Mouse (Mus musculus) embryo, embryonic 10.5 days (tissue): ENCODE results near the gene Unc5c.
A peak's percentile ranks its signal among the peaks of the same experiment; 100 is the strongest.

ENCODE experiments used
- DNase-seq: peaks from one replicate; pipeline ENCODE4 v3.0.0-alpha.2; 2015; ENCODE audit warnings: low spot score

The Unc5c gene

DNA sequence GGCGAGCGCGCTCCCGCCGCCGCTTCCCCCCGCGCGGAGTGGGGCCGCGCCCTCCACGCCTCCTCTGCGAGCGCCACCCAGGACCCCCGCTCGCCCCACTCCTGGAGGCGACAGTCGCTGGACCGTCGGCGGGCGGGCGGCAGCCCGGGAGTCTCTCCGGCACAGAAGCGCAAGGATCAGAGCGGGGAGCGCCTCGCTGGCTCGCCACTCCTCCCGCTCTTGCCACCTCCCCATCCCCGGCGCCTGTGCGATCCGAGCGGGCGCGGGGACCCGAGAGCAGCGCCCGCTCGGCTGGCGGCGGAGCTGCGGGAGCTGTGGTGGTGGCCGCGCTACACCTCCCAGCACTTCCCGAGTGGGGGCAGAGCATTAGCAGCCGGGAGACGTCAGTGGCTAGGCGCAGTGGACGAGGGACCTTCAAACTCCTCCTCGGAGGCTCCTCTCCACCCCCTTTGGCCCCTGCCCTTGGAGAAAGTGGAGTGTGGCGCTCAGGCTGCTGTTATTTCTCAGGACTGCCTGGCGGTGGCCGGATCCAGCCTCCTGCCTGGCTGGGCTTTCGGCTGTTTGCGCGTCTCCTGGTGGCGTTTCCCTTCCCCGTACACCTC, at the start of gene Unc5c:
TSS of gene Unc5c (plus strand) at position 113 of the 602 bp plus-strand sequence.
- peak; percentile 85 for DNase-seq

DNA sequence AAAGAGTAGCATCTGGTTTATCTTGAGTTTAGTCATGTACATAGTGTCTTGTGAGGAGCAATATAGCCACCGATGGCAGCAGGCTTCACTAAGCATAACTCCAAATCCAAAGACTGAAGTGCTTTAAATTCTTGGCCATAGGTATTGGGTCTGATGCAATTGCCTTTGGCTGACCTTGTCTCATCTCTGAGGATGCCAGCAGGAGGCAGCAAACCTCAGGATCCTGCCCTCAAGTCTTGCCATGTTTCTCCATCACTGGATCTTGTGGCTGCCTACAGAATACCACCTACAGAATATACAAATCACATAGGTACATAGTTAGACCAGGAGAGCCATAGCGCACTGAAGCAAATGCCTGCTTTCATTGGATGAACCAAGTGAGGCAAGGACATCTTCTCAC, 7.5 kb upstream of the Unc5c start:
- DNase-seq = no peak

DNA sequence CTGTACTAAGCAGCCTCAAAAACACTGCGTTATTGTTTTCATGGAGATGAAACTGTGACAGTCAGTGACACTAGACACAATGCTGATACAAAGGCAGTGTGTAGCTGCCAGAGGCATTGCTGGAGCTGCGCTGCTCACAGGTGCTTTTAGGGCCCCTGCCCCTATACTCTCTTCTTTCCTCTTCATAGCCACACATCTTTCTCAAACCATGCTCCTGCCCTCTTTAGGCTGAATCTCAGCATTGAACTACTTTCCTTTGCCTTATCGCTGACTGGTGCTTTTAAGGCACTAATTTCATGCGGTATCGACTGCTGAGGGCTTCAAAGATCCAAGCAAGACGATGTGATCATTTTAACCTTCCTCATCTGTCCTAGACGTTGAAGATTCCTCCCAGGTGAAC, 2.5 kb upstream of the Unc5c start:
- DNase-seq = no peak

DNA sequence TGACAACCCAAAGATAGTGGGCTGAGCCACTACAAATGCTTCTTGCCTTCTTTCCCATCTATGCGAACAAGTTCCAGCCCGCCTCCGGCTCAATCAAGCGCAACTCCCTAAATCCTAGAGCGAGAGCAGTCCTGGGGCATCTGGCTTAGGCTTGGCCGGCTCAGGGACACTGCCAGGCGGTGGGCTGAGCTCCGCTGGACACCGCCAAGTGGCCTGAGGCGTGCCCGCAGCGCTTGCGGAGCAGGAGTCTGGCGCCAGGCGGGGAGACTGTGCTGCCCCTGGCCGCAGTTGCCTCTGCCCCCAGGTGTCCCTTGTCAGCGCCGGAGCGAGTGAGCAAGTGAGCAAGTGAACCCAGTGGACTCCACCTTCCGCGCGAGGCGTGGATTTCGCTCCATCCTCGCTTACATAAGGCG, 319 bp upstream of the Unc5c start:
- peak; percentile 84 for DNase-seq

DNA sequence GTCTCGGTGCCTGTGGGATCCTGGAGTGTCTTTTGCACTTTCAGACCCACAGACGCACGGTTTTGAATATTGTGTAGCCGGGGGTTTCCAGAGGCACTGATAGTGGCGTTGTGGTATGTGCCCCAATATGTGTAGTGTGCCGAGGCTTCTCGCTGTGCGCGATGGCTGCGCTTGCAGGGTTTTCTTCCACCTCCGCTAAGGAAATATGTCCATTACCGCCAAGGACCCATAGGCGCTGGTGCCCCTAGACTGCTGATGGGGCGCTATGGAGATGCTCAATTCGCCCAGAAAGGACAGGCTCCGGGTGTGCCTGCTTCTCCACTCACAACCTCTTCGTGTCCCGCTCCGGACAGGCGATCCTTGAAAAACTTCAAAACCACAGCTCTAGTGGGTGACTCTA, 1.0 kb downstream of the Unc5c start:
- DNase-seq = peak; percentile 54

DNA sequence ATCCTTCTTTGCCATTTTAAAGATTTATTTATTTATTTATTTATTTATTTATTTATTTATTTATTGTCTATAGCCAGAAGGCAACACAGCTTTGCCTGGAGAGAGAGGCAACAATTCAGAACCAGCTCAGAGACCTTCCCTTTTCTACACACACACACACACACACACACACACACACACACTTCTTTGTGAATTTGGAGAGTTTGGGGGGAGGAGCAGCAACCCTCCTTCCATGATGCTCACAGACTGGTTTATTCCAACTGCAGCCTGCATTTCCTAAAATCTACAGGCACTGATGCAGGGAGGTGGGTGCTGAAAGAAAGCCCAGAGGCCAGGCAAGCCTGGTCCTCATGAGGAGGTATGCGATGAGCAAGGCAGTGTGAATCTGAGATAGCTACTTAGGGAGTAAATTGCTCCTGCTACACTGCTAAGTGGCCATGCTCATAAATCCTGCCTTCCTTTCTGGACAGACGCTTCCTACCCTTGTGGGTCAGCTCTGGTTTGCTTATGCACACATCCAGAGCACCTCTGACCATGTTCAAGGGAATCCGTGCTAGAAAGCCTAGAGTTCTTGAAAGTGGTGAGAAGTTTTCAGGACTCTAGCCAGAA, 1.8 kb downstream of the Unc5c start:
- peak; percentile 57 for DNase-seq

DNA sequence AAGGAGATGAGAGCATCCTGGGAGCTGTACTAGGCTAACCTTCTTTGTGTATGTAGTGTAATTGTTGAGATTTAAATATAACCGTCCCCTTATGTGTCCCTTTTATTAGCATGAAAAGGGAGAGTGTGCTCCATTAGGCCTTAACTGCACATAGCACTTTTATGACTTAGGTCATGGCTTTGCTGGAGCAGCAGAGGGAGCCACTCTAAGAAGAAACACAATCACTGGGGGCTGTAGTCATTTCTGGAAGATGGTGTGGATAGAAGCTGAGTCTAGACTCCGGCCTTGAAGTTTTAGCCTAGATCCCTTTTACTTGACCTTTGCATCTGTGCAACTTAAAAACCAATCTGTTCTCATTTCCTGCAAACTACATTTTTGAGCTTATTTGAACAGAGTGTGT, 4.3 kb downstream of the Unc5c start:
- peak; percentile 52 for DNase-seq

DNA sequence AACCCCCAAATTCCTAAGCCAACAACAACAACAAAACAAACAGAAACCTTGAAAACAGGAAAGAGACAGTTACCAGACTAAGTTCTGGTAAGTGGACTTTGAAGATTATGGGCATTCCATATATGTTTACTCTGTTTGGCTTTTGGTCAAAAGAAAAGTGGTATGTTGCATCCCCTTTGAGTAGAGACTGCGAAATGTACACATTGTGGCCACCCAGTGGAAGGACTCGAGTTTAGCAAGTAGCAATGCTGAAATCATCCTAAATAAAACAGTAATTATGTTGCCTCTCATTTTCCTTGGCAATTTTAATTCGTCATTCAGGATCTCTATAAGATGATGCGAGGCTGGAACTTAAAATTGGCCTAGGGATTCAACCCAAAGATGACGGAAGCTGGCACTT, 8.2 kb downstream of the Unc5c start:
- no peak for DNase-seq

DNA sequence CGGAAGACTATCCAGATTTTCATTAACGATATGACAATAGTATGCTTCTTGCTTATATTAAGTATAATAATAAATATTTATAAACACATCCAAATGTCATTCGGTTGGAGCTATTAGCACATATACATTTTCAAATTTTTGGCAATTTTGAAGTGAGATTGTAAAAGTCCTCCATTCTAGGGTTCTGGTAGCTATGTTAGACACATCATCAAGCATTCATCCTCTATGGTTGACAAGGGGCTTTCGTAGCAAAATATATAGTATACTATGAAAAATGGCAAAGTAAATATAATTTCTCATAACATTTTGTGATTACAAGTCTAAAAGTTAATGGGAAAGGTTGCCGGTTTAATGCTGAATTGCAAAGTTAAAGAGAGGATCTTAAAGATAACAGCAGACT, 10.4 kb downstream of the Unc5c start:
- no peak for DNase-seq

DNA sequence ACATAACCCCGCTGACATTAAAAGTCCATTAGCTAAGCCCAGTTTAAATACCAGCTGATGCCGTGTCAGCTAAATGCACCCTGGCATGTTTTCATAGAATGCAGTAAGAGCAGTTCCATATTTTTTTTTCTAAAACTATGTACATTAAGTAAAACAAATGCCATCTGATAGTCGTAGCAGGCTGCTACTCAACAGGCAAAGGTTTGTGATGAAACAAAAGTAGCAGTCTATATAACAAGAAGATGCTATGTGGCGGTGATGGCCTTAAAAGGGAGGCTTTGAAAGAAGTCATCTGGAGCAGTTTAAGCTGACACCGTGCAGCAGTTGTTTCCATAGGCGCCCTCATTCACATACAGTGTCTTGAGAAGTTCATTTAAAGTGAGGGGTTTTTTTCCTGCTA, 10.9 kb downstream of the Unc5c start:
- peak; percentile 57 for DNase-seq

DNA sequence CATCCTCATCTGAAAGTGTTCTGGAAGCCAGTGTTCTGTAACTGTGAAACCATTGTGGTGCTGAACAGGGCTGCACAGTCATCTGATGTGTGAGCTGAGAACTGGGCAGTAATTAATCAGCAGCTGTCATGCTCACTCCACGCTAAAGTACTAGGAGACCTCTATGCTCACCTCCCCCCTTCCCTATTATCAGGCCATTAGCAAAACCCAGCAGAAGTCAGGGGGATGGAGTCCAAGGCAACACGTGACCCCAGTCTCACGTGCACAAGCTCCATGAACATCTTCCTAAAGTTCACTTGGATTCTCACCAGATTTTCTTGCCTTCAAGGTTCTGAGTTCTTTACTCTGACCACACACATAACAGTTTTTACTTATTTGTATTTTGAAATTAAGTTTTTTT, 11.7 kb downstream of the Unc5c start:
- DNase-seq = peak; percentile 77

DNA sequence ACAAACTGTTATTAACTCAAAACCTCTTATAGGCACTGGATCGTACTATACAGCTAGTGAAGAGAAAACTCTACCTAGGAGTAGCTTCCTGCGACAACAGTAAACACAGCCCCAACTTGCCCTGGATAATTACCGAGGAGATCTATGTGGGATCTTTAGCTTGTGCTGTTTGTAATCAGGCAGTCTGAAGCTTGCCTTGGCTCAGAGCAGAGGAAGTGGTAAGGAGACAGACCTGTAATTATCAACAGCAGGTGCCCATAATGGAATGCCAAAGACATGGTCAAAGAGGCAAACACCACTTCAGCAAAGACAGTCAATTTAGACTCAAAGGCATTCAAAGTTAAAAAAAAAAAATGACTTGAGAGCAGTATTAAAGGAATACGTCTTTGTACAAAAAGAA, 17.4 kb downstream of the Unc5c start:
- no peak for DNase-seq

DNA sequence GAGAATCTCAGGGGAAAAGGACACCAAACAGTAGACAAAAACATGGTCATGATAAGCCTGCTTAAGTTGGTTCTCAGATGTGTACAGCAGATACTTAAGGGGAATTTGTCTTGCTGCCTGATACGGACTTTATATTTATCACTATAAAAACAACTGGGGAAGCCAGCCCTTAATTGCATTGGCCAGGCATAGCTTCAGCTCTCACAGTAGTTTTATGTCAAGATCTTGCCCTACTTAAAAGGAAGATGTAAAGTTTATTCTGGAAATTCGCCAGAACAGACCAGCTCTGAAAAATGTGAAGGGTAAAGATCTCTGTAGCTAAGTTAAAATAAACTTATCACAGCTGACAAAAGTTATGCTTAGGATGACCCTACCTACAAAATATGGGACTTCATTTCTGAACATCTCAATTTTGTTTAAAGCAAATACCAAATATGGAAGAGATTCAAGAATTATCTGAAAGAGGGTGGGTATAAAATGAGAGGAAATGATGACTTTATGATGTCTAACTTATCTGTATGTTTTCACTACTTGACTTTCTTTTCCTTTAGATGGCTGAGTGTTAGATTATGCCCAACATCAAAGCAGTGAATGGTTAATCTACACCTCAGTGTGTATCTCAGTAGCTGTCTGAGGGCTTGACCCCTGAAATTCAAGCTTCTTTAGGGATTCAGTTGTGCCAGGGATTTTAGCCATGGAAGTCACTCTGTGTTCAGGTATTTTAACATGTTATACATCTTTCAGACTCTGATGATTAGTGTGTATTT, 18.8 kb downstream of the Unc5c start:
- no peak for DNase-seq

DNA sequence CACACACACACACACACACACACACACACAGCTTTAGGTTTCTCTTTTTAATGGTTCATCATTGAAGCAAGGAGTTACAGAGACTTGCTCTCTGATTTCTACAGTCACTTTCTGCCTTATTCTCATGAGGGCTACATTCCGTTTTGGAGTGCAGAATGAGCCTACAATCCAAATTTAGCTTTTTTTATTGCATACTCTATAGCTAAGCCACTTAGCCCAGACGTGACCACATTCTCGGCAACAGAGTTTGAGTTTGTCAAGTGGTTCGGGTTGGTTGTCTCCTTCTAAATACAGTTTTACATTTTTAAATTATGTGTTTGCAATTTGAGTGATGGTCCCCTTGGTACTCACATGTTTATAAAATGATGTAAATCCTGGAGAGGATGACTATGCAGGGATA, 20.2 kb downstream of the Unc5c start:
- DNase-seq = no peak

DNA sequence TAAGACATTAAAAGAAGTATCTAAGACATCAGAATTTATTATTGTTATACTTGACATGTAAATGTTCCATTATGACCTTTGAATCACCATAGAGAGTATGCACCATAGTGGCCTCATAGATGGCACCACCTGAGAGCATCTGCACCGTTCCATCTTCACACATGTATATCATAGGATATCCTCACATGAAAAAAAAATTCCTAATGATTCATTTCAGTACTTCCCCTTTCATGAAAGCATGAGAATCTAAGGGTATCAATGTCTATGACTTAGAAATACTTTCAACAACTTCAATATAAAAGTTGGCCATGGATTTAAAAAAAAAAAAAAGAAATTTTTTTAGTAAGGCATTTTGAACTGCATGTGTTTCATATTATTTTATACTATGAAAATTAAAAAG, 25.6 kb downstream of the Unc5c start:
- no peak for DNase-seq

DNA sequence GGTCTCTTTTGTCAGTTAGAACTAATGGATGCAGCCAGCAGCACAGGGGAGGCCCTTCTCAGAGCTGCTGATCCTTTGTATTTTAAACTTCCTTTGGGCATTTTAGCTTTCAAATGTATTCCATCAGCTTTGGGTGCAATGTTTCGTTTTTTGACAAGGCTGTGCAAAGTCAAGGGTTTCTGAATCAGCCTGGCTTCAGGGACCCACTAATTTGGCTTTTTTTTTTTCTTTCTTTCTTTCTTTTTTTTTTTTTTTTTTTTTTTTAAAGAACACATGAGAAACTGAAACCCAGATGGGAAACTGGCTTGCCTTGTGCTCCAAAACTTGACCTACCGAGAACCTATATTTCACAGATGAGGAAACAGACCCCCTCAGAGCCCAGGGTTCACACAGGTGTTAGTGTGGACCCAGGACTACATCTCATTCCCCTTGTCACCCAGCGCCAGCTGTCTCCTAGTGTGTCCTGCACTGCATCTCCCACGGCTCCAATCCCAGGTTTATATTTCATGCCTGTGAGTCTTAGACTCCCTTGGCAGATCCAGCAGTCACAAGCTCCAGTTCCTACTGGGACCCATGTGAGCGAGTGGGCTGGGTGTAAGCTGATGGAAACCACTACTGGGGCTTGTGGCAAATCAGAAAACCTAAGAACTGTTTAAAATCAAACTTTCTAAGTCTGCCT, 26.4 kb downstream of the Unc5c start:
- DNase-seq = peak; percentile 63

DNA sequence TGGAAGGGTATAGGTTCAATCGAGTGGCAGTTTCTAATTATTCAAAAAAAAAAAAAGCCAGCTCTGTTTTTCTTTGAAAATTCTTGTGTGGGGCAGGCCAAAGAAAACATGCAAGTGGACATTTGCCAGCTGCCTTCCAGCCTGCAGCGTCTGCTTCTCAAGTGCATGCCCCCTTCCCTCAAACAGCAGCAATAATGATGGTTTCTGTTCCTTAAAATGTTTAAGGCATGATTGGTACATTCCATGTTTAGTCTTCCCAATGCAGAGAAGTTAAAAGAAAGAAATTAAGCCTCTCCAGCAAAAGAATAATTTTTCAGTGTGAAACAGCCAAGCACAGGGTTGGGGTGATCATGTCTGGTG, 26.9 kb downstream of the Unc5c start:
- no peak for DNase-seq

DNA sequence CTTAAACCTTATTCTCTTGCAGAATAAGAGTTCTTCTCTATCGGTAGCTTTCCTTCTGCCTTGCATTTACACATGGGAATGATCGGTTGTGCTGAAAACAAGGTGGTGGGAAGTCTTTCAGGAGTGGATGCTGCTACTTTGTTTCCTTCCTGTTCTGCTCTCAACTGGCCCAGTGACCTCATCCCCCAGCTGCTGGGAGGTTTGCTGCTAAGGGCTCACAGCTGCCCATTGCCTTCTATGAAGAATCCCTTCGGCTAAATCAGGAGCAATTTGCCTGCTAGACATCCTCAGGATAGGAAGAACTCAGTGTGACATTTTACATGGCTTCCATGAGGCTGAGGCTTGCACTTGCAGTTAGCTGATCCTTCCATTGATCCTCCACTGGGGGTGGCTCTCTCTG, 28.0 kb downstream of the Unc5c start:
- peak; percentile 37 for DNase-seq

DNA sequence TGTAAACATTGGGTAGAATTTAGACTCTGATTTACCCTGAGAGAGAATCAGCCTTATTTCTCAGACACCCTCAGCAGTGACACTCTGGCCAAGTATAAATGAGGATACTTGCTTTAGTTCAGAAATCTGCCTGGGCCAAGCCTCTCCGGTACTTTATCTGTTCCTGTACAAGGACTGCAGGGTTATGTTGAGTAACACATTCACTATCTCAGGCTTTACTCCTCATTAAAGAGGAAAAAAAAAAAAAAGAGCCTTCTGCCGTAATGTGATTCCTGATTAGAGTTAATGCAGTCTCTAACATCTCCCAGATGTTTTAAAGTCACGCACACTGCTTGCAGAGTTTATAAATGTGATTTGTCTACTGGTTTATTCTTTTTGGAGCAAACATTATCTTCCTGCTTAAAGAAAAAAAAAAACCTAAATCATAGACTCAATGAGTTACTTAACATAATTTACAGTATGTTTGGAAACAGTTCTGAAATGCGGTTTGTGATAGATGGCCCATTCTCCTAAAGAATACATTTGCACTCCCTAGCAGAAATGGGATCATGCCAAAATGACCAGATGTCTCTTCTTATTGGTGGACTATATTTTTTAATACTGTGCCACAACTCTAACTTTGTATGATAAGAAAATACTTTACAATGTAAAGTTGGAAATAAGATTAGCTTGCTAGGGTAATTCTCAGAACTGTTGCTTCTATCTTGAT, 33.5 kb downstream of the Unc5c start:
- no peak for DNase-seq

DNA sequence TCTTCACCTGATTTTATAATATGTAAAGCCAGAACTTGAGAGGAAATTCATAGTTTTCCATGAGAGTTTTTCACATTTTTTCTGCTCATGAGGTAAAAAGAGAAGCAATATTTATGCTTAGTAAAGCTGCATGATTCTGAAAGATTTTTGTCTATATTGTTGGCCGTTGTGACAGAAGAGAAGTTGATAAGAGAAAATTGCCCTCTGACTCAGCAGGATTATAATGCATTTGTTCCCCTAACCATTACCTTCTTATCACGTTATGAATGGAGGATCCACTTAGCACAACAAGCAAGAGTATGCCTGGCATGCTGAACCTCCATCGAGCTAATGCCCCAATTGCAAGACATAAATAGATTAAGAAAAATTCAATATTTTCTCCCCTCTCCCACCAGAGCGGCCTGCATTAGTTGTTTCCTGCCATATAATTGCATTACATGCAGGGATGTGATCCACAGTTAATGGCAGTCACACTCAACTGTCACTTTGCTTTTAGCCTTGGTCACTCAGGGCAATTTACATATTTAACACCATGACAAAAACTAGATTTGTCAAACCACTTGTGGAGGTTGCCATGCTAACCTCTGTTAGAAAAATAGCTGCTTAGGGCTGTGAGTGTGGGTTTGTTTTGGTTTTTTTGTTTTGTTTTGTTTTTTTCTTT, 37.0 kb downstream of the Unc5c start:
- DNase-seq = no peak

DNA sequence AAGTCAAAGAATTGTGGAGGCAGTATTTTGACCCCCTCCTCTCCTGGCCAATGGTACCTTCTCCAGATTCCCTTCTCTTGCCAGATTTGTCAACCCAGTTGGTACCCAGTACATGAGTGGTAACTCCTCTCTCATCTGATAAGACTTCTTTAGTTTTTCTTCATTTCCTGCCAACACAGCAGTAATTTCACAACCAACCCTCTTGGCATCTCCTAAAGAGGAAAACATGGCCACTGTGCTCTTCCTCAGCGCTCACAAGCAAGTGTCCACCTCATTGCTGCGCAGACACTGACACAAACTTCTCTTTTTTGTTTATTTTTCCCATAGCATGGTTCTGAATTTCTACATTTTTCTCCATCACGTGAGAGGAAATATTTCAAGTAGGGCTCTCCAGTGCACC, 38.3 kb downstream of the Unc5c start:
- no peak for DNase-seq

DNA sequence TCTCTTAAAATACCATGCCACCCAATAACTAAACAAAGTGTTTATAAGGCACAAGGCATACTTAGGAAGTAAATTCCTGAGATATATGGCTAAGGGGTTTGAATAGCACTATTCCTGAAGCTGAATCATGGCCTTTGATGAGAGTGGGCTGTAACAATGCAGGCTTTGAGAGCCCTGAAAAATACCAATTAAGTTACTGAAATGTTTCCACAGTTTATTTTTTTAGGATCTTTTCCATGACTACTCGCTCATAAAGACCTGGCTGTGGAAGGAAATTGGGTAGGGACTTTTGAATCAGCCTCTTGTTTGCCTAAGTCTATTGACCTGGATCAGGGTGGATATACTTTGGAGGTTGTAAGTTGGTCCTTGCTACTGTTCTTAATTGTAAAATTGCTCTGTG, 44.8 kb downstream of the Unc5c start:
- peak; percentile 33 for DNase-seq
